Mouse (Mus musculus) spleen, postnatal 36 days (tissue): ENCODE results near the gene Mtif3.
"Not testable (repeated sequence)": the region's sequence is repeated elsewhere in the genome, so short reads cannot be mapped to it uniquely, and the experiment has no call there.

Source experiments
- DNase-seq, 2 experiments: peaks; one replicate each; pipeline ENCODE4 v3.0.0; 2022; ENCODE audit warnings: low spot score in 2 of 2, mixed read lengths in 1 of 2

Mtif3 gene

DNA sequence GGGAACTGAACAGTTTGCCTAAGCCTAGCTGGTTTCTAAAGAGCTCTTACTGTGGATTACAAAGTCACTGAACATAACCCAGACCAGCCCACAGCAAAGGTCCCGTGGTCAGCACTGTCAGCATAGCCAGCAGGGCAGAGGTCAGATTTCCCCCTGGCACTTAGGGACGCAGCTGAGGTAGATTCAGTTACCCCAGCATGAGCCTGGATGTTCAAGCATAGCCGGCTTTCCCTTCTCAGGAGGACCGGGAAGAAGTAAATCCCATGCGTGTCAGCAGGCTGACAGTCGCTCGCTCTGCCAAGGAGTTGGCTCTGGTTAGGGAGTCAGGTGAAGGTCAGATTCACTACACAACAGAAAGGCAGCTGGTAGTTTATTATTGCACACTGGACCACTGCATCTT lies 9.0 kb downstream of the Mtif3 start:
- no peak for DNase-seq

GRCm38 (mm10) chr5:146948508-146949088 lies 15.0 kb downstream of the Mtif3 start, which contains the start of gene Gtf3a:
Gene Gtf3a (plus strand): TSS chr5:146948657.
- peak; percentile 74 to 76 for DNase-seq

- no peak for DNase-seq
Measured at GRCm38 (mm10) chr5:146948041-146948507, 15.5 kb downstream of the Mtif3 start.

- DNase-seq: peak; percentile 31 to 38
Measured at GRCm38 (mm10) chr5:146947497-146947896, 16.1 kb downstream of the Mtif3 start.

DNA sequence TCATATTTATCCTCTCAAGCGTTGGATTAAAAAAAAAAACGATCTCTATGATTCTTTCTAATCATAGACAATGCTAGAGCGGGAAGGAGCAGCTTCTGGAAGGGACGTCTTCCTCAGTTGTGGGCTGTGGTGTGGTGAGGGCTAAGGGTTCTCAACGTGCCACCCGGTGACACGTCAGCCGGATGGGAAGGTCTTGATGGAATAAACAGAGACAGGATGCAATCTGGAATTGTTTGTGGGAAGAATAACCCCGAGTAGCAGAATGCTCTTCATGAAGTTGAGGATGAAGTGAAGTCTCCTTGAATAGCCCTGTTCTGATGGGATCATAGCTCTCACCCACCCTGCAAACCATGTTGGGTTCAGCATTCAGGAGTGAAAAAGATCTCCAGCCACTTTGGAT lies 16.9 kb downstream of the Mtif3 start:
- DNase-seq: no peak

- DNase-seq: no peak
Measured at GRCm38 (mm10) chr5:146944568-146944967, 19.0 kb downstream of the Mtif3 start.

GRCm38 (mm10) chr5:146942965-146943364 lies 20.6 kb downstream of the Mtif3 start:
- DNase-seq: no peak

- not testable (repeated sequence) for DNase-seq
Measured at GRCm38 (mm10) chr5:146941939-146942338, 21.7 kb downstream of the Mtif3 start.

GRCm38 (mm10) chr5:146940219-146940618 lies 23.4 kb downstream of the Mtif3 start:
- no peak for DNase-seq

- DNase-seq: no peak
Measured at GRCm38 (mm10) chr5:146939109-146939796, 24.3 kb downstream of the Mtif3 start.

- DNase-seq: no peak
Measured at GRCm38 (mm10) chr5:146937541-146938503, 25.8 kb downstream of the Mtif3 start.

DNA sequence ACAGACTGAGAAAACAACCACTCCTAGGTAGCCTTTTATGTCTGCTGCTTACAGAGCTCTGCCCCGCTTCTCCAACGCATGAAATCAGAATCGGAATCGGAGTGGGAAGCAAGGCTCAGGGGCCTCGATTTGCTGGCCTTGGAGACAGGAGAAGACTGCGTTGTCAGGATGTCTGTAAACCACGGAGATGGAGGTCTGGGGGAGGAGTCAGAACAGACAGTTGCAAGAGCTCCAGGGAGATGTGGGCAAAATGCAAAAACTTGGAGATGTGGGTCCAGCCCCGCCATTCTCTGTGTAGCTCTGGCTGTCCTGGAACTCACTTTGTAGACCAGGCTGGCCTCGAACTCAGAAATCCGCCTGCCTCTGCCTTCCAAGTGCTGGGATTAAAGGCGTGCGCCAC lies 30.1 kb downstream of the Mtif3 start:
- no peak for DNase-seq

DNA sequence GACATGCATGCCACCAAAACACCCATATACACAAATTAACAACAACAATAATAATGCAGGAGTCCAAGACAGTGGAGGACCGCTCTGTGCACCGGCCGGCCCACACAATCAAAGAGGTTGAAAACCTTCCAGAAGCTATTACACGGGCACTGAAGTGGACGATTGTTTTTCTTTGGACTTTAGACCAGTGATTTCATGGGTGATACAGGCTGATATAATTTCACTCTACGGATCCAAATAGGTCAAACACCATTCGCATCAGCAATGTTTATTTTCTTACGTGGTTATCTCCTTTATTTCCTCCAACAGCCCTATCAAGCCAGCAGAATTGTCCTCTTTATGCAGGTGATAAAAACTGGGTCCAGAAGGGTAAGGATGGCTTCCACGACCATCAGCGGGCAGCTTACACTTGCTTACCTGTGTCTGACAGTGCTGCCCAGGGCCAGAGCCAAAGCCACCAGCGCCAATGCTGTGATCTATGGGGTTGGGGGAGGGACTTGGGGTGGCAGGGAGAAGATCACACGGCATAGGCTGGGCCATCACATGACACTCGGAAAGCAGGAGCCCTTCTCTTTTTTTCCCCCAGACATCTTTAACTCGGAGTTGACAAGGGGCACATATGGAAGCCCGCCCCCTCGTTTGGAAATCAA lies 31.6 kb downstream of the Mtif3 start:
- no peak for DNase-seq

DNA sequence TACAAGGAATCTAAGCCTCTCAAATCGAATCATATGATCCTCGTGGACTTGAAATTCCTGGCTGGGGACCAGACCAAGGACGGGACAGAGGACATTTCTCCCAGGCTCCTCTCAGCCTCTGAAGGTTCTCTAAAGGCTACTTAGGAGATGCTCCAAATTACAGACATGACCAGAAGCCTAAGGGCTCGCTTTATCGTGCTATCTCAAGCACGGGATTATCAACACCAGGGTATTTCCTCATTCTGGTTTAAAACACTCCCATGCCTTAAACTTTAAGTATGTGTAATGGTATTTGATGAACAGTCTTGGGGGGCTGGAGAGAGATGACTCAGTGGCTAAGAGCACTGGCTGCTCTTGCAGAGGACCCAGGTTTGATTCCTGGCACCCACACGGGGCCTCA lies 32.2 kb downstream of the Mtif3 start:
- no peak for DNase-seq

DNA sequence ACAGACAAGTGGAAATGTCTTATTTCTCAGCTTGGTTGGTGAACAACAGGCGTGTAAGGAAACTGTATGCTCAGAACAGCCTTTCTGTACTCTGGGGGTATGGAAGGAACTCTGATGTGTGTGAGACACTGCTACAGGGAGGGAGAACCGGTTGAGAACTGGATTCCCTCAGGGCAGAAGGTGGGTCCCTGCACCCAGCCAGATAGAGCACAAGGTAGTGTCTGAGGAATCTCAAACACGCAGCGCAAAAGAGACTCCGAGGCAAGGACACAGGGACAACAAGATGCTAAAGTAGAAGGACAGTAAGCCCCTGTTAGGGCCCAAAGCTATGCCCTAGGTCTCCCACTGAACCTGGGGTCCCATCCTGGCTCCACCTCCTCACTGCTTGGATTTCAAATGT lies 36.9 kb downstream of the Mtif3 start:
- no peak for DNase-seq

GRCm38 (mm10) chr5:146923547-146923946 lies 40.1 kb downstream of the Mtif3 start:
- no peak for DNase-seq

- DNase-seq: no peak
Measured at GRCm38 (mm10) chr5:146921224-146921623, 42.4 kb downstream of the Mtif3 start.

GRCm38 (mm10) chr5:146920314-146921161 lies 43.1 kb downstream of the Mtif3 start:
- DNase-seq: no peak

- DNase-seq: no peak
Measured at GRCm38 (mm10) chr5:146919874-146920273, 43.7 kb downstream of the Mtif3 start.

DNA sequence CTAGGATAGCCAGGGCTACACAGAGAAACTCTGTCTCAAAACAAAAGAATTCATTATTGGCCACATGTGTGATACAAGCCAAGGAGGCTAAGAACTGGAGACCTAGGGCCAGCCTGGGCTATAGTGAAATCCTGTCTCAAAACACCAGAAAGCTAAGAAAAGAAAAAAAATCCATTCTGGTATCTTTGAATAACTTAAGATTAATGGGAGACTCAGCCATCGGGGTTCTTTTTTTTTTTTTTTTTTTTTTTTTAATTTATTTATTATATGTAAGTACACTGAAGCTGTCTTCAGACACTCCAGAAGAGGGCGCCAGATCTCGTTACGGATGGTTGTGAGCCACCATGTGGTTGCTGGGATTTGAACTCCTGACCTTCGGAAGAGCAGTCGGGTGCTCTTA lies 46.2 kb downstream of the Mtif3 start:
- not testable (repeated sequence) for DNase-seq

GRCm38 (mm10) chr5:146916806-146917205 lies 46.8 kb downstream of the Mtif3 start:
- DNase-seq: no peak
